Mouse (Mus musculus): Measurements from ENCODE around the gene Oat.

Oat gene

DNA sequence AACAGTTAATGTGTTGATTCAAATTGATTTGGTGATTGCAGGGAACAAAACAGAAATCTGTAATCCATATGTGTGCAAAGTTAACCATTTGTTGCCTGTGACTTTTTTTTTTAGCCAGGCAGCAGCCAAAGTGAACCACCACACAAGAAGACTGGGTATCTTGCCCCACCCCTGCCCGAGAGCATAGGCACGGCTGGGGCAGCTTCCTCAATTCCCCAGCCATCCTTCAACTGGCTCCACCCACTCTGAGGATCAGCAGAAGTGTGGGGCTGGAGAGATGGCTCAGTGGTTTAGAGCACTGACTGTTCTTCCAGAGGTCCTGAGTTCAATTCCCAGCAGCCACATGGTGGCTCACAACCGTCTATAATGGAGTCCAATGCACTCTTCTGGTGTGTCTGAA lies 34.6 kb downstream of the Oat start:
- DNase-seq (ENCODE audit: low spot score in 2 of 2): no peak

DNA sequence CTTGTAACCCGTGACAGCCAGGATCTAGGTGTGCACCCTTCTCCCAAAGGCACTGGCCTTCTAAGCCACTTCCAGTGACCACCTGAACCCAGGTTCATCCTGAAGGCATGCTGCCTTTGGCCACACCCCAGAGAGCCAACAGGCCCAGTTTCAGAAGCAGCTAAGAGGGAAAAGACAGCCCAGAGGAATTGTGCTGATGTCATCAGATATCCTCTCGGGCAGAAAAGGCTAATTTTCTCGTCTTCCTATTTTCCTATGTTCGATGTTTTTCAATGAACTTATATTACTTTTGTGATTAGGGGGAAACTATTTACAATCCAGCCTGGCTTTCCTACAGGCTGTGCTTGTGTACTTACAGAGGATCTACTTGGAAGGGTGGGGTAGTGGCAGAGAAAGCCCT lies 35.6 kb downstream of the Oat start:
- no peak for DNase-seq (ENCODE audit: low spot score in 2 of 2)

DNA sequence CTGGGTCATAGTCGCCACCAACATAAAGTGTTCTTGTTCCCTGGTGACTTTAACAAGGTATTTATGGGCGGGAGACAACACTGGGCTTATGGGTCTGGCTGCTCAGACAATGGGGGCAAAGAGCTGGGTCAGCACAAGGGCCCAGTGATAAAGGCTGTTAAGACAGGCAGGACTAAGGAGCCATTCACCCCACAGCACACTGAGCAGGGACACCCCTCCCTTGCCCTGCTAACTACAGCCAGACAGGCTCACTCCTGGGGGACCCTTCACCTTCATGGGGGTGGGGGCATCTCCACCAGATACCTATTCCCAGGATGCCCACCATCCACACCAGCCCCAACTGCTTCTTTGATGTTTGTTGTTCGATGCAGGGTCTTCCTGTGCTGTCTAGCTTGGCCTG lies 47.0 kb downstream of the Oat start:
- no peak for DNase-seq (ENCODE audit: low spot score in 2 of 2)

DNA sequence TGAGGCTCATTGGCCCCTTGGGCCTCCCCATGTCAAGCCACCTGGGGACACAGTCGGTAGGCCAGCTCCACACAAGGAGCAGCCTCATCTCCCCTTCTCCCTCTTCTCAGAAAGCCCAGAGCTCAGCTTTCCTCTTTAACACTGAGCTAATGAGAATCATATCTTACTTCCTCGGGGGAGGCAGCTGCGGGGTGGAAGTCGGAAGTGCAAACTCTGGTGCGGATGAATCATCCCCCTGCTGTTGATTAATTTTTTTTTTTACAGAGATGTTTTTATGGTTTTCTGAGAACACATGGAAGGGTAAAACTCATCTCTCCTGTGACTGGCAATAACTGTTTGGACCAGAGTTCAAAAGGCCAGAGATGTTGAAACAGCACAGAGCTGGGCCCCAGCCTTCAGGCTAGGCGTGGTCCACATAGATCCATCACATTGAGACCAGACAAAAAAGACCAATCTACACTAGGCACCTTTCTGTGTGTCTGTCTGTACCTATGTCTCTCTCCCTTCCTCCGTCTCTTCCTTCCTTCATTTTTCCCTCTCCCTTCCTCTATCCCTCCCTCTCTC lies 62.7 kb downstream of the Oat start:
- no peak for DNase-seq (ENCODE audit: low spot score in 2 of 2)

DNA sequence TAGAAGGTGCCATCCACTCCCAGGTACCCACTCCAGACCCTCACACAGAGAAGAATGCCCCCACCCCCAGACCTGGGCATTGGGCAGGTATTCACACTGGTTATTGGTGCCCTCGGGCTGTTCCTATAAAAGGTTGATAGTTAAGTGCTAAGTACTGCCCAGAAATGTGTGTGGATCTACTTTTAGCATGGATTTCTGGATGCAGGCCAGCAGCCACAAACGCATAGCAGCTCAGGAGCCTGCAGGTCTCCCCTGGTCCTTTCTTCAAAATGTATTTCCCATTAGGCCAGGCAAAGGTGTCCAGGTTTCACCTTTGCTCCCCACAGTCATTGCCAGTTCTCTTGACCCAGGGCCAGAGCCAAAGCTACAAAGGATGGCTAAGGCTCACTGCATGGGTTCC lies 67.1 kb downstream of the Oat start:
- DNase-seq (ENCODE audit: low spot score in 2 of 2): no peak

Measured in right cerebral cortex, postnatal 10 days (tissue).